Mouse (Mus musculus) urinary bladder, postnatal 4 days (tissue): ENCODE measurements around the gene Klk14.
"Not testable (repeated sequence)": the region's sequence is repeated elsewhere in the genome, so short reads cannot be mapped to it uniquely, and the experiment has no call there.

ENCODE experiments used
- DNase-seq, 2 experiments: peaks; one replicate each; pipeline ENCODE4 v3.0.0; 2021 to 2022; ENCODE audit warnings: low spot score in 2 of 2

Gene Klk14

GRCm38 (mm10) chr7:43690118-43690517 lies at the start of gene Klk14:
Klk14 (plus strand) TSS chr7:43690418.
- DNase-seq = no peak

DNA sequence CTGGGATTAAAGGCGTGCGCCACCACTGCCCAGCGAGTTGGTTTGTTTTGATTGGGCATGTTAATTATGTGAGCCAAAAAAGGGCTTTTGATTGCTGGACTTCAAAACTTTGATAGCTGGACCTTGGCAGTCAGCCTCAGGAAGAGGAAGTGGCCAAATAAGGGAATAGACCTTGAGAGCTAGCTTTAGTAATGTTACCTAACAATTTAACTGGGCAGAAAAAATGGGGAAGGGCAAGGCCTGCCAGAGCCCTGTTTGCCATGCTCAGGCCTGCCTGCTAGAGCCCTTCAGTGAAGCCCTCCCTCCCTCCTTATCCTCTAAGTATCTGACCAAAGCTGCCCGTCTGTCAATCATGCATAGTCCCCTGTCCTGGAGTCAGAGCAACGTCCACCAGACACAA lies 47.6 kb upstream of the Klk14 start:
- no peak for DNase-seq

DNA sequence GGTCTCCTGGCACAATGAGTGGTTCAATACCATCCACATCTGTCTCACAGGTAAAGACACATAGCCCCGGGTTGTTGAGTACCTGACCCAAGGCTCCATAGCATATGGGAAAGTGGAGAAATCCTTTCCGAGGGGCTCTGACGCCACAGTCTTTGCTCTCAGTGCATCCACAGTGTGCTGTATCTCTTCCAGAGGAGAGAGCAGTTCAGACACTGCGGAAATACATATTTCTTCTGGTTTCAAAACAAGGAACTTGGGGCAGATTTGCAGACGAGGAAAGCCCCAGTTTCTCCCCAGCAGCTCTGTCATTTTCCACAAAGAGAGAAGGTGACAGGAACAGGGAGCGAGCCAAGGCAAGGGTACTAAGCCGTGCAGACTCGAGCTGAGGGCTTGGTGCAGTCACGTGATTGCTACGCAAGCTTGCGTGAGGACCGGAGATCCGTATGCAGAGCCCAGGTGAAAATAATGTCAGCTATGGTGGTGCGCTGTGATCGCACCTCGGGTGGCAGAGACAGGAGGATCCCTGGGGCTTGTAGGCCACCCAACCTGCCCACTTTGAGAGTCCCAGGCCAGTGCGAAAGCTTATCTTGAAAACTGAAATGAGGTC lies 47.1 kb upstream of the Klk14 start:
- DNase-seq = no peak

GRCm38 (mm10) chr7:43652683-43653082 lies 37.5 kb upstream of the Klk14 start:
- no peak for DNase-seq

GRCm38 (mm10) chr7:43654519-43654918 lies 35.7 kb upstream of the Klk14 start:
- no peak for DNase-seq

GRCm38 (mm10) chr7:43656232-43656631 lies 34.0 kb upstream of the Klk14 start:
- DNase-seq = no peak

- DNase-seq = no peak
These were observed 30.2 kb upstream of the Klk14 start, which contains the start of gene Siglece for GRCm38 (mm10) chr7:43660002-43660401. Siglece (minus strand) TSS chr7:43660161.

GRCm38 (mm10) chr7:43662804-43663203 lies 27.4 kb upstream of the Klk14 start:
- DNase-seq = no peak

GRCm38 (mm10) chr7:43667221-43667620 lies 23.0 kb upstream of the Klk14 start:
- DNase-seq = not testable (repeated sequence)

GRCm38 (mm10) chr7:43668582-43668981 lies 21.6 kb upstream of the Klk14 start:
- DNase-seq = no peak

DNA sequence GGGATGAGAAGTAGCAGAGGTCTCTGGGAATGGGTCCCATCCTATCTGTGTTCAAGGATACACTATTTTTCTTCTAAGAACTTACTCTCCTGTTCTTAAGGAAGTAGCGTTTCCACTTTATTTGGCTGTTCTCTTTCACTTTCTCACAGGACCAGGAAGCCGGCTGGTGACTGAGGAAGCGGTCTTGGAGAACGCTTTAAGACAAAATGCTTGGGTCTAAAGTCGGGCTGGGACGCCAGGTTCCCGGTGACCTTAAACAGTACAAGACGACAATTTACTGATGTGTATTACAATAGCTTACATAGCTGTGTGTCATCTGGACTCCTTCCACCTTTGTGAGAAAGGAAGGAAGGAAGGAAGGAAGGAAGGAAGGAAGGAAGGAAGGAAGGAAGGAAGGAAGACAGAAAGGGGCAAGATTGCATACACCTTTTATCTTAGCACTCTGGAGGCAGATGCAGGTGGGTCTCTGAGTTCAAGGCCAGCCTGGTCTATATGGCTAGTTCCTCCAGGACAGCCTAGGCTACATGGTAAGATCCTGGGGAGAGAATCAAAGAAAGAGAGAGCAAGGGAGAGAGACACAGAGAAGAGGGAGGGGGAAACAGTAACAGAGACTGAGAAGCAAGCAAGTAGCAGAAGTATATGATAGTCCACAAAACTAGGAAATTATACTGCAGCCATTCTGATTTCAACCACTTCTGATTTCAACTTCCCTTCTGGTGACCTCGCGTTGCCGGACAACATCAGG lies 19.0 kb upstream of the Klk14 start:
- no peak for DNase-seq

- DNase-seq = peak; percentile 85 to 87
These were observed 18.2 kb upstream of the Klk14 start, which contains the start of gene Ctu1 for GRCm38 (mm10) chr7:43671809-43672580. Ctu1 (plus strand) TSS chr7:43672016.

DNA sequence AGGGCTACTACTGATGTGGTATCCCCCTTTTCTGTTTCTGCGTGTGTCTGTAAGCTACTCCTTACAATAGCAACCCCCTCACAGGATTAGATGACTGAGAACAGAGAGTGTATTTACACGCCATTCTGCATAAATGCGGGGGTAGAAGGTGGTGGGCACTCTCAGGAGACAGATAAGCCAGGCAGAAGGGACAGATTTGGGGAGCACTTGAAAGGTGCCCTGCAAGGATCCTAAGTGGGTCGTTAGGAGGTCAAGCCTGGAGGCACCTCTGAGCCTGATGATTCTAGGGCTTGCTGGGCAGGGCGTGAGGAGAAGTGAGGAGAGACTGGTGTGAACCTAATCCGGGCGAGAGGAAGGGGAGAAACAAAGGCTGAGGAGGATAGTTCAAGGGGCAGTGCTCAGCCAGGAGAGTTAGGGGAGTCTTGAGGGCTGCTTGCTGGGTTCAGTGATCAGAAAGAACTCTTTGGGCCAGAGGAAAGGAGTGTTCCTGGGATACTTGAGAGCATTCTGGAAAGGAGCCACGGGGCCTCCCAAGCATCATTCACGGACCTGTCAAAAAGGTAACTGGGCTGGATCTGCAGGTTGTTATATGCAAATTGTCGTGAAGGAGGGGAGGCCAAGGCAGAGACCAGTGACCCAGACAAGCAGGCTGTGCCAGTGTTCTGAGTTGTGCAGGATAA lies 17.5 kb upstream of the Klk14 start:
- DNase-seq = no peak

GRCm38 (mm10) chr7:43675091-43675490 lies 15.1 kb upstream of the Klk14 start:
- no peak for DNase-seq

- no peak for DNase-seq
These were observed 11.7 kb upstream of the Klk14 start for GRCm38 (mm10) chr7:43678517-43678916.

DNA sequence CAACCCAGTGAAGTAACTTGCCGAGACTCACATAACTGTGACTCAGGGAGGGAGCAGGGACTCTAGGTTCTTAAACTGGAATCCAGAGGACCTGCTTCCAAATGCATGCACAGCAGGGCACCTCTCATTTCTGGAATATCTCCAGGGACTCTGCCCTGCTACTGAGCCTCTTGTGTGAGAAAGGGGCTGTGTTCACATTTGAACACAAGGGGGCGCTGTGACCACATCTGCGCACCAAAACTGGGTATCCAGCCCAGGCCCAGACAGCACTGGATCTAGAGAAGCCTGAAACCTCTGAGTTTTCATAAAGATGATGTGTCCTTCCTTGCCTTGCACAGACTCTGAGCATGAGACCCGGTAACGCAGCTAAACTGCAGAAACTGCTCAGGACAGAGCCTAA lies 9.3 kb upstream of the Klk14 start:
- DNase-seq = peak; percentile 47 to 71

DNA sequence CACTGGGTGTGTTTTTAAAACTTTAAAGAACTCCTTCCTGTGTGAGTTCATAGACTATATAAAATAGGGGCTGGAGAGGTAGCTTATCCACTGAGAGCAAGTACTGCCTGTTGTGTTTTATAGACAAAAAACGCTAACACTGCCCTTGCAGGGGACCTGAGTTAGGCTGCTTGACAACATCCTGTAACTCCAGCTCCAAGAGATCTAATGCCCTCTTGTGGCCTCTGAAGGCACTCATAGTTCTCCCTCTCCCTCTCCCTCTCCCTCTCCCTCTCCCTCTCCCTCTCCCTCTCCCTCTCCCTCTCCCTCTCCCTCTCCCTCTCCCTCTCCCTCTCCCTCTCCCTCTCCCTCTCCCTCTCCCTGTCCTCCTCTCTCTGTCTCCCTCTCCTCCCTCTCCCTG lies 7.7 kb upstream of the Klk14 start:
- DNase-seq = not testable (repeated sequence)

GRCm38 (mm10) chr7:43685088-43685487 lies 5.1 kb upstream of the Klk14 start:
- no peak for DNase-seq

GRCm38 (mm10) chr7:43710031-43710430 lies 19.8 kb downstream of the Klk14 start:
- DNase-seq = no peak

DNA sequence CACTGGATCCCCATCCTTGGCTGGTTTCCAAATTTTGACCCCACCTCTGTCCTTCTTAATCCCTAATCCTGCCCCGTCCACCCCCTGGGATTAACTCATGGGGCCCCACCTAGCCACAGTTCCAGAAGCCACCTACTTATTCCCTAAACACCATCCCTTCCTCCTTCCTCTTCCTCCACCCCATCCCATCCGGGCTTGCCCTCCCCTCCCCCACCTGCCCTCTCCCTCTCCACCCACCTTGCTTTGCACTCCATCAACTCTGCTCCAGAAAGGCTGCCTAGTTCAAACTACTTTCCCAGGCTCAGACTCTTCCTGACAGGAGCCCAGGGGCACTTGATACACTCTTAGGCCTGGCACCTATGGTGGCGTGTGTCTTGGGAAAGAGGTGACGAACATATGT lies 22.0 kb downstream of the Klk14 start, which contains the start of gene Klk13:
Klk13 (plus strand) TSS at position 301 of the 400 bp plus-strand sequence.
- no peak for DNase-seq

- DNase-seq = no peak
These were observed 22.7 kb downstream of the Klk14 start for GRCm38 (mm10) chr7:43712917-43713316.
